Mouse (Mus musculus) hindbrain, embryonic 13.5 days (tissue): ENCODE results near the gene Gipr. TPM values are rescaled to one million over a fixed set of nuclear protein-coding genes. Genes with fewer than 3 reads are reported as not detected.

Source experiments
- ATAC-seq: fragments of 200-750 bp; cut with Nextera tagmentation; 2 replicates; pipeline ENCODE4 v1.8.0; 2017; ENCODE audit warnings: moderate TSS enrichment; ENCODE audit not compliant: low FRiP score
- H3K27ac ChIP-seq: fragments of 300-500 bp; sonication (generic); 2 replicates; pipeline ENCODE4 v1.5.1; 2015; ENCODE audit warnings: inconsistent platforms, mild to moderate bottlenecking, moderate library complexity
- H3K27me3 ChIP-seq: fragments of 300-500 bp; sonication (generic); 2 replicates; pipeline ENCODE4 v1.6.1; 2015; ENCODE audit warnings: mild to moderate bottlenecking, inconsistent platforms
- H3K36me3 ChIP-seq: fragments of 300-500 bp; sonication (generic); 2 replicates; pipeline ENCODE4 v1.6.1; 2015; ENCODE audit warnings: mild to moderate bottlenecking, inconsistent platforms
- H3K4me1 ChIP-seq: fragments of 300-500 bp; sonication (generic); replicated peaks from 2 replicates; pipeline ENCODE4 v1.6.1; 2015; ENCODE audit warnings: inconsistent platforms
- H3K4me2 ChIP-seq: fragments of 300-500 bp; sonication (generic); 2 replicates; pipeline ENCODE4 v1.6.1; 2015; ENCODE audit warnings: inconsistent platforms, mild to moderate bottlenecking, moderate library complexity
- H3K4me3 ChIP-seq: fragments of 300-500 bp; sonication (generic); 2 replicates; pipeline ENCODE4 v1.5.1; 2015; ENCODE audit warnings: mild to moderate bottlenecking, inconsistent platforms
- H3K9ac ChIP-seq: fragments of 300-500 bp; sonication (generic); 2 replicates; pipeline ENCODE4 v1.6.1; 2015; ENCODE audit warnings: mild to moderate bottlenecking, inconsistent platforms
- H3K9me3 ChIP-seq: fragments of 300-500 bp; sonication (generic); 2 replicates; pipeline ENCODE4 v1.6.1; 2016; ENCODE audit warnings: inconsistent platforms
- WGBS: fragments of 180-500 bp; shearing (Covaris S2); methylation state at CpG from one replicate; pipeline ENCODE4 v1.1.7; 2015; 5-methylcytosine and 5-hydroxymethylcytosine counted together
- polyA plus RNA-seq: library from polyadenylated mRNA; unstranded; fragments of >200 nt; fragmentation: Nextera tagmentation; extraction: Ambion mirVana; gene quantifications from 2 replicates; pipeline ENCODE4 v1.2.1, GENCODE M21; 2015

Gene Gipr
- polyA plus RNA-seq, 1 experiment from 2014 or later = 1.6 TPM

DNA sequence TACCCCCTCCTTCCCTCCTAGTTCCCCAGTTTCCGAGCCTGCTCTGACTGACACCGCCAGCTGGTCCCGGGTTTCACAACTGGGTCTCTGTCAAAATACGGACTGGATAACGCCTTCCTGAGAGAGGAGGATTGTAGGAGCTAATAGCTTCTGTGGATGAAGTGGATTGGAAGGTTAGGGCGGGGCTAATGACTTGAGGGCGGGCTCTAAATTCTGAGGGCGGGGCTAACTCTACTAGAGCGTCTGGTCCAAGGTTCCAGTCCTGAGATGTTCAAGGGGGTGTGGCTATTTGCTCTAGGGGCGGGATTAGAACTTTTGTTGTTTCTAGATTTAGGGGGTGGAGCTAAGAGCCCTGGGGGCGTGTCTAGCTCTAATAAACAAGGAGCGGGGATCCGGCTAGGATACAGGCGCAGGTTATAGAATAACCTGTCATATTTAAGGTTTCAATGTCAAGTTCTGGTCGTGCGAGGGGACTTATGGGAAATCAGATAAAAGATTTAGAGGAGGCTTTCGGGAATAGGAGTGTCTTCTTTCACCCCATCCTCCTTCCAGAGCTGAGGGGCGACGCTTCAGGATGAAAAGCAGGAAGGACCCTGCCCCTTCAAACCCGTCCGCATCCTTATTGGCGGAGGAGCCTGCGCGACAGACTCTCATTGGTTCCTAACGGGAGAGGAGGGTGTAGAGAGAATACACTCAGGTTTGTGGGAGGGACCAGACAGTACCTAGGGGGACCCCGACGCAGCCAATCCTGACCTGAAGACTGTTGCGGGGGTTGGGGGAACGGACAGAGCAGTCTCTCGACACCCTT lies 10.0 kb upstream of the Gipr start, which contains the start of gene Eml2:
Gene Eml2 (plus strand): TSS at position 714 of the 808 bp plus-strand sequence.
- Histone ChIP-seq H3K4me3 (peak within 1 kb of the TSS; percentile 67), H3K9me3 (no peaks in the 10 kb centered on the region), H3K27ac (peak within 1 kb of the TSS; percentile 81), H3K27me3 (peaks cover 51% of the 10 kb centered on the region), H3K36me3 (no peaks in the 10 kb centered on the region), H3K9ac (peak within 1 kb of the TSS; percentile 86), H3K4me1 (peaks cover 50% of the 10 kb centered on the region), H3K4me2 (peak within 1 kb of the TSS; percentile 76)
- WGBS = under 1% methylated on average over 30 of the region's 30 CpGs
- ATAC-seq = peak; percentile 96

DNA sequence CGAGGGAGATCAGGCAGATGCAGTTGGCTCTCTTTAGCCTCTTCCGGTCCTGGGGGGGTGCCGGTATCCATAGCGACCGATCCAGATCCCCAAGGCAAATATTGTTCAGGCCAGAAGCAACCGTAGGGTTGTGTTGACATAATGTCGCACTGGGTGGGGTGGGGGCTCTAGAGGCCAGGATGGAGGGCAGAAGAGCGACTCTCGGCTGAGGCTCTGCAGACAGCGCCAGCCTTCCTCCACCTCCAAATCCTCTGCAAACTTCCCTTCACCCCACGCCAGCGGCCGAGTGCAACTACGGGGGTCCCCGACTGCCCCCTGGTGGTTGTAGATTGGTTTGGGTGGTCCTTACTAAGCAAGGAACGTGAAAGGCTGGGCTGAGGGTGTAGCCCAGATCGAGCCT lies 6.9 kb upstream of the Gipr start:
- Histone ChIP-seq H3K4me3 (peak overlapping the region; percentile 23), H3K4me1 (peaks cover 36% of the 10 kb centered on the region), H3K9me3 (no peaks in the 10 kb centered on the region), H3K36me3 (no peaks in the 10 kb centered on the region), H3K9ac (0 out of 2 replicates have a peak overlapping the region, but pooled peaks have one; percentile 9), H3K27me3 (peaks cover 35% of the 10 kb centered on the region), H3K4me2 (peak overlapping the region; percentile 51), H3K27ac (peak overlapping the region; percentile 14)
- ATAC-seq = no peak
- WGBS = 2% methylated on average over 17 of the region's 17 CpGs

DNA sequence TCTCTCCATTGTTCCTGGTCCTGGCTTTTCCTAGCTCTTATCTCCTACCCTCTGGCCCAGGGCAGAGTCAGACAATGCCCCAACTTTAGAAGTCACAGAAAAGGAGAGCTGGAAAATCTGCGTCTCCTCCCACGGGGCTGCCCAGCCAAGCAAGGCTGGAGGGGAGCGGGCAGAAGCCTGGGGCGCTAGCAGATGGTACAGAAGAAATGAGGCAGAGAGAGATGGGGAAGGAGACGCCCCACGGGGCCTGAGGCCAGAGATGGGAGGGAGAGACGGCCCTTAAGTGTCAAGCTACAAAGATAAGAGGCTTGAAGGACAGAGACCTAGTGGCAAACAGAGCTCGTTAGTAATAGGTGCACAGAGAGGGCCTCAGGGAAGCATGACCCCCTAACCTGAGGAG lies 5.9 kb upstream of the Gipr start:
- Histone ChIP-seq H3K9me3 (no peaks in the 10 kb centered on the region), H3K27me3 (peaks cover 24% of the 10 kb centered on the region)

DNA sequence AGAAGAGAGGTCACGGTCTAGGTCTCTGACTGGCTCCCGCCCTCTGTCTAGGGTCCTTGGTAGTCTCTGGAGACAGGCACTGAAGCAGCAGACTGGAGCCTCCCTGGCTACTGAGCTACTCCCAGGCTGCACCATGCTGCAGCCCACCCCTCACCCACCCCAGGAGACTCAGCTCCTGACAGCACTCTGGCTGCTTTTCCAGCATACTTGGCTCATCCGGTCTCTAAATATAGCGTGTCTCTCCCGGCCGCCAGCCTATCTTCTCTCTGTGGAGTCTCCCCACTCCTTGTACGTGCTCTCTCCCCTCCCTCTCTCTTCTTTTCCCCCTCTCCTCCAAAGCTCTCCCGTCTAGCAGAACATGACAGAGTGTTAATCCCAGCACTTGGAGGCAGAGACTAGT lies 4.2 kb upstream of the Gipr start:
- peaks cover 29% of the 10 kb centered on the region for H3K27me3 ChIP-seq
- peak overlapping the region; percentile 14 for H3K9ac ChIP-seq
- no peak overlapping the region for H3K27ac ChIP-seq
- no peaks in the 10 kb centered on the region for H3K9me3 ChIP-seq
- WGBS = 59% methylated on average over 8 of the region's 8 CpGs
- H3K4me3 ChIP-seq = no peak overlapping the region
- ATAC-seq = no peak
- H3K4me1 ChIP-seq = peaks cover 37% of the 10 kb centered on the region
- no peaks in the 10 kb centered on the region for H3K36me3 ChIP-seq
- H3K4me2 ChIP-seq = no peak overlapping the region

More for the DNA sequence above, 5.9 kb upstream of the Gipr start:
- 0 out of 2 replicates have a peak overlapping the region, but pooled peaks have one; percentile 26 for H3K9ac ChIP-seq
- WGBS = 44% methylated on average over 8 of the region's 8 CpGs
- H3K4me1 ChIP-seq = peaks cover 26% of the 10 kb centered on the region
- H3K4me3 ChIP-seq = no peak overlapping the region
- no peak for ATAC-seq
- H3K27ac ChIP-seq = peak overlapping the region; percentile 14
- no peaks in the 10 kb centered on the region for H3K36me3 ChIP-seq
- H3K4me2 ChIP-seq = no peak overlapping the region

DNA sequence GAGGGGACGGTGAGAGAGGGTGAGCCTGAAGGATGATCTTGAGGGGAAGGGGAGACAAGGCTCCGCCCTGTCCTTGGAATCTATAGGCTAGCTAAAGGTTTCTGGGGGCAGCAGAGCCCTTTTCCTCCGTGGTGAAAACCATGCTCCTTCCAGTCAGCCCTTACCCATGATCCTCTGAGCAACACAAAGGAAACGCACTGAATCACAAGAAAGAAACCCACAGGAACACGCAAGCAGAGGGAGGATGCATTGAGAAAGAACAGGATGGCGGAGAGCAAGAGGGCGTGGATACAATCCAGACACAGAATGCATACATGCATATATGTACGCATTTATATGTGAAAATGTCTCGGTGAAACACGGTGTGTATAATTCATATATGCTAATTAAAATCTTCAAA lies 3.6 kb upstream of the Gipr start:
- Histone ChIP-seq H3K36me3 (no peaks in the 10 kb centered on the region), H3K4me1 (peaks cover 43% of the 10 kb centered on the region), H3K27ac (no peak overlapping the region), H3K4me3 (no peak overlapping the region), H3K9me3 (no peaks in the 10 kb centered on the region), H3K9ac (peak overlapping the region; percentile 14; the same call in 1 of the 2 replicates), H3K4me2 (no peak overlapping the region), H3K27me3 (peaks cover 35% of the 10 kb centered on the region)
- no peak for ATAC-seq
- WGBS = 58% methylated on average over 10 of the region's 10 CpGs

DNA sequence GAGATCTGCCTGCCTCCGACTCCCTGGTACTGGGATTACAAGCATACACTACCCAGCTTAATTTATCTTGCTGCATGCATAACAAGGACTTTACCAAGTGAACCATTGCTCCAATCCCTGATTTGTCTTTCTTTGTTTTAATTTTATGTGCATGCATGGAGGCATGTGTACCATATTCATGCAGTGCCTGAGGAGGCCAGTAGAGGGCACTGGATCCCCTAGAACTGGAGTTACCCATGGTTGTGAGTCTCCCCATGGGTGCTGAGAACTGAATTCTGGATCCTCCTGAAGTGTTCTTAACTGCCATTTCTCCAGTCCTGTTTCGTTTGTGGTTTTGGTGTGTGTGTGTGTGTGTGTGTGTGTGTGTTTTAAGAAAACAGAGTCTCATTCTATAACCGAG lies 1.1 kb upstream of the Gipr start:
- Histone ChIP-seq H3K36me3 (no peaks in the 10 kb centered on the region), H3K9me3 (no peaks in the 10 kb centered on the region), H3K4me1 (peaks cover 39% of the 10 kb centered on the region), H3K27ac (no peak overlapping the region), H3K4me3 (no peak overlapping the region), H3K9ac (no peak overlapping the region), H3K27me3 (peaks cover 50% of the 10 kb centered on the region), H3K4me2 (no peak overlapping the region)
- WGBS = 85% methylated on average over 3 of the region's 3 CpGs
- ATAC-seq = no peak

DNA sequence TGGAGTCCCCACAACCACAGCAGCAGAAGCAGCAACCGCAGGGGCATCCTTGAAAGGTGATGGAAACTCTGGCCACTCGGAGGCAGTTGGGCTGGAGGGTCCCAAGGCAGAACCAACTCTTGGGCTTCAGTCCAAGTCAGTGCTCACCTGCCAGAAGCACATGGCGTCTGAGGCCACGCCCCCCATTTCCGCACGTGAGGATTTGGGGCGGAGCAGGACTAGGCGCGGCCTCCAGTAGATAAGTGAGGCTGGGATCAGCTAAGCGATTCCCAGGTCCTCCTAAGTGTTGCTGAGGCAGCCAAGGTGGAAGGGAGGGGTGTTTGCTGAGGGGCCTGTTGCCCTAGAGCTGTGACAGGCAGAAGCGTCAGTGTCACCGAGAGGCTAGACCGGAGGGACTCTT lies 949 bp downstream of the Gipr start:
- ATAC-seq = no peak
- Histone ChIP-seq H3K9me3 (no peaks in the 10 kb centered on the region), H3K27me3 (peaks cover 57% of the 10 kb centered on the region), H3K36me3 (no peaks in the 10 kb centered on the region), H3K4me3 (no peak overlapping the region), H3K9ac (peak overlapping the region; percentile 15; the same call in 1 of the 2 replicates), H3K4me1 (peaks cover 37% of the 10 kb centered on the region), H3K4me2 (peak overlapping the region; percentile 30; the same call in 1 of the 2 replicates), H3K27ac (no peak overlapping the region)
- 3% methylated on average over 13 of the region's 13 CpGs for WGBS

DNA sequence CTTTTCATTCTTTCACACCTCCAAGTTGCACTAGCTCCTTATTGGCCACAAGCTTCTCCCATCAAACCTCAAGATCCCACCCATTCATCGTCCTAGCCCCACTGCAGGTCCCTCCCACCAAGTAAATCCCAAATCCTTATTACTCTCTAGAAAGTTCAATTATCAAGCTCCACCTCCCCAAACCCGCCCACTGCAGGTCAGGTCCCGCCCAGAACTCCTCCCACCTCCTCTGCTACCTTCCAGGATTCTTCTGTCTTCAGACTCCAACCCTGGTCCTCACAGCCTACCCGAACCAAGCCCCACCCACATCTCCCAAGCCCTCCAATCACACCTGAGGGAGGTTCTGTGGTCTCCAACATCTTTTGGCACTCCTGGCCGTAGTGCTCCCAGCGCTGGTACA lies 1.7 kb downstream of the Gipr start:
- no peaks in the 10 kb centered on the region for H3K9me3 ChIP-seq
- no peak overlapping the region for H3K9ac ChIP-seq
- H3K36me3 ChIP-seq = no peaks in the 10 kb centered on the region
- ATAC-seq = 0 out of 2 replicates have a peak, but pooled peaks have one; percentile 8
- 3% methylated on average over 6 of the region's 6 CpGs for WGBS
- peaks cover 42% of the 10 kb centered on the region for H3K4me1 ChIP-seq
- H3K27me3 ChIP-seq = peaks cover 59% of the 10 kb centered on the region
- no peak overlapping the region for H3K4me3 ChIP-seq
- no peak overlapping the region for H3K27ac ChIP-seq
- peak overlapping the region; percentile 30; the same call in 1 of the 2 replicates for H3K4me2 ChIP-seq

DNA sequence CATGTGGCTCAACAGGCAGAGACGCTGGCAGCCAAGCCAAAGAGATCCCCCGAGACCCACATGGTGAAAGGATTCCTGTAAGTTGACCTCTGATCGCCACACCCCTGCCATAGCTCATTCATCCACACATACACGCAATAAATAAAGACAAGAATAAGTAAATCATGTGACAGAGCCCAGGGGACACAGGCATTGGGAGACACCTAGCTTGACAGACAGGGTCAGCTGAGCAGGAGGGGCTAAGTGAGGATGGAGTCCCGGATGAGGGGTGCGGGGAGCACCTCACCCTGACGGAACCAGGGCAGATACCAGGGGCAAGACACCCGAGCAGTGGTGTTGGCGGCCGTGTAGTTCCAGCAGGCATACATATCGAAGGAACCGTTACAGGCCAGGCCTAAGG lies 2.2 kb downstream of the Gipr start:
- no peak overlapping the region for H3K4me3 ChIP-seq
- 0 out of 2 replicates have a peak overlapping the region, but pooled peaks have one; percentile 35 for H3K9ac ChIP-seq
- 24% methylated on average over 12 of the region's 12 CpGs for WGBS
- peaks cover 62% of the 10 kb centered on the region for H3K27me3 ChIP-seq
- H3K27ac ChIP-seq = no peak overlapping the region
- no peaks in the 10 kb centered on the region for H3K36me3 ChIP-seq
- peaks cover 42% of the 10 kb centered on the region for H3K4me1 ChIP-seq
- no peak for ATAC-seq
- no peaks in the 10 kb centered on the region for H3K9me3 ChIP-seq
- H3K4me2 ChIP-seq = no peak overlapping the region

DNA sequence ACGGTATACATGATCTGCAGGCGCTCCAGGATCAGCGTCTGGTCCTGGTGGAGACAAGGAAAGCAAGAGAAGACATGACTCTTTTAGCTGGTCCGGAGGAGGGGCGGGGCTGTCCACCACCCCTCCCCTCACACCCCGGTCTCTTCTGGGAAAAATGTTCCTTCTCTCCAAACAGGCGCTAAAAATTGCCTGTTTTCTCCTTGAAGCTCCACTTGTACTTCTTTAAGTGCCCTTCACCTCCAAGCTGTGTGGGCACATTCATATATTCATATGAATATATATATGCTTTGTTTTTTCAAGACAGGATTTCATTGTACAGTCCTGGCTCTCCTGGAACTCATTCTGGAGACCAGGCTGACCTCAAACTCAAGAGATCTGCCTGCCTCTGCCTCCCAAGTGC lies 3.0 kb downstream of the Gipr start:
- H3K9ac ChIP-seq = no peak overlapping the region; the same call in 1 of the 2 replicates
- no peaks in the 10 kb centered on the region for H3K9me3 ChIP-seq
- 88% methylated on average over 7 of the region's 7 CpGs for WGBS
- no peak for ATAC-seq
- no peaks in the 10 kb centered on the region for H3K36me3 ChIP-seq
- H3K4me2 ChIP-seq = no peak overlapping the region
- H3K4me3 ChIP-seq = no peak overlapping the region
- peaks cover 43% of the 10 kb centered on the region for H3K4me1 ChIP-seq
- peaks cover 66% of the 10 kb centered on the region for H3K27me3 ChIP-seq
- H3K27ac ChIP-seq = no peak overlapping the region

DNA sequence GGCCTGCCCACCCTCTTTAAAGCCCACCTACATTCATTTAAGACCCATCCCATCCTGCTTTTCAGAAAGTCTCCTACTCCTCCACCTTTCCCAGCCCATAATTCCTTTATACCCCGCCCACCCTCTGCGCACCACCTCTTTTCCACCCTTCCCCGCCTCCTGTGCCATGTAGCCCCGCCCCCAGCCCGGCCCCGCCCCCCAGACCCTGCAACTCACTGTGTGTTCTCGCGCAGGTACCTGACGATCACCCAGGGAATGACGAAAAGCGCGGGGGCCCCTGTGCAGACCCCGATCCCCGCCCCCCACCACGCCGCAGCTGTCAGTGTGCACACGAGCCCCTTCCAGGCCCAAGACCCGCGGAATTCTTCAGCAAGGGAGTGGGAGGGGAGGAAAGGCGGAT lies 5.8 kb downstream of the Gipr start:
- Histone ChIP-seq H3K9ac (peak overlapping the region; percentile 60), H3K27ac (no peak overlapping the region), H3K4me1 (peaks cover 38% of the 10 kb centered on the region), H3K4me2 (peak overlapping the region; percentile 60), H3K36me3 (no peaks in the 10 kb centered on the region), H3K9me3 (no peaks in the 10 kb centered on the region), H3K27me3 (peaks cover 55% of the 10 kb centered on the region), H3K4me3 (peak overlapping the region; percentile 37)
- ATAC-seq = peak; percentile 13; the same call in 1 of the 2 replicates
- WGBS = under 1% methylated on average over 20 of the region's 20 CpGs

DNA sequence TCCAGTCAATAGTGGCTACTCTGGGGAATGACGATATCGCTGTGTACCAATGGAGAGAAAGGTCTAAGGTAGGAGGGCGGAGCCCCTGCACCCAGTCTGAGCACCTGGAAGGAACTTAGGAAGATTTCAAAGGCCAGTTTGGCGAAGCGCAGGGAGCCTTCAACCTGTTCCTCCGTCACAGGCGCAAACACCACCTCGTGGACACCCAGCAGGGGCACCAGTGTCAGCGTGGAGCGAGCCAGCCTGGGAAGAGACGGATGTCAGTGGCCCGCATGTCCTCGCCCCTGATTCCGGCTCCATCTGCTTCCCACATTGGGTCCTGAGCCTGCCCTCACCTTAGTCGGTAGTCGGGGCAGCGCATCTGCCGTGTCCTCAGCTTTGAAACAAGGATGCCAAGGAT lies 6.5 kb downstream of the Gipr start:
- ATAC-seq = no peak
- WGBS = 15% methylated on average over 18 of the region's 18 CpGs
- no peak overlapping the region for H3K27ac ChIP-seq
- peaks cover 6% of the 10 kb centered on the region; the same call in 1 of the 2 replicates for H3K36me3 ChIP-seq
- peak overlapping the region; percentile 60 for H3K4me2 ChIP-seq
- peaks cover 48% of the 10 kb centered on the region for H3K27me3 ChIP-seq
- H3K4me1 ChIP-seq = peaks cover 31% of the 10 kb centered on the region
- no peak overlapping the region for H3K4me3 ChIP-seq
- peak overlapping the region; percentile 60; the same call in 1 of the 2 replicates for H3K9ac ChIP-seq
- no peaks in the 10 kb centered on the region for H3K9me3 ChIP-seq
